Mouse (Mus musculus): ENCODE data around the gene Cux1.
"Not testable (repeated sequence)": the region's sequence is repeated elsewhere in the genome, so short reads cannot be mapped to it uniquely, and the experiment has no call there.

The Cux1 gene

GRCm38 (mm10) chr5:136470985-136471735 is 96.1 kb downstream of the Cux1 start:
- not testable (repeated sequence) for DNase-seq (ENCODE audit: low spot score)

DNA sequence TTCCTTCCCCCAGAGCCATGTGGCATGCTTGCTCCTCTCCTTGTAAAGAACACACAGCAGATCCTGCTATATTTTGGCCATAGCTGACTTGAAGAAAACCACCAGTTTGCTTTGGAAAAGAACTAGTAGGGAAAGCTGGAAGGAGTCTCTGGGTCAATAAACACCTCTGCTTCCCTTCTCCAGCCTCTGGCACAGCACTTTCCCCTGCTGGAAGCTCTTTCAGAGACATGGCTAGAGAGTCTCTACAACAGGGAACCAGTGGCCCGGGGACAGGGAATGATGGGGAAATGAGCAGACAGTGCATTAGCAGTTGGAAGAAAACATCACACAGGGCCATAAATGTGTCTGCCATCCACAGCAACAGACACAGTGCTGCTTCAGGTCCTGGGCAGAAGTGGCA is 98.0 kb downstream of the Cux1 start:
- DNase-seq (ENCODE audit: low spot score): no peak

GRCm38 (mm10) chr5:136467360-136467999 is 99.8 kb downstream of the Cux1 start:
- peak; percentile 89 for DNase-seq (ENCODE audit: low spot score)

DNA sequence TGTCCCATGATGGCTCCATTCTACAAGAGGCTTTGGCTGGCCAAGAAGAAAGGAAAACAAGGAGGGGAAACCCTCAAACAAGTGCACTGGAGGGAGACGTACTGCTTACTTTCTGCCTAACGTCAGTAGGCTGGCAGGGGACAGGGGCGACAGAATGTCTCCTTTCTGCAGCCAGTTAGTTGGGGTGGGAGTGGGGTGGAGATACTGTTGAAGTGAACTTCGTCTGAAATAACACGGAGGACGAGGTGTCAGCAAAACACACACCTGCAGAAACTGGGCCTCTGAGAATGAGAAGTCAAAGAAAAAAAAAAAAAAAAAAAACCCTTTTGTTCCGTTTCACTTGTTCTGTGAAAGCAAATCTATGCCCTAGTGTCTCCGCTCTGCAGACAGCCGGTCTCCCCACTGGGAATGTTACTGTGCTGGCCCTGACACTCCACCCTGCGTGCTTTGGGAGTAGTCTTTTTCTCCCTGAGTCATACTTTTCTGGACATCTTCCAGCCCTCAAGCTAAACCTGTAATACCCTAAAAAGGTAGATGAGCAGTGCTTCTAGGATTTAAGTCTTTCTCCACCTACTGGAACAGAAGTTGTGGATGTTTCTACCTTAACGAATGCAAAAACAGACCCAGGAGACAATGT is 101.4 kb downstream of the Cux1 start:
- DNase-seq (ENCODE audit: low spot score): no peak

- DNase-seq (ENCODE audit: low spot score): no peak
Measured at GRCm38 (mm10) chr5:136465366-136465765, 101.9 kb downstream of the Cux1 start.

DNA sequence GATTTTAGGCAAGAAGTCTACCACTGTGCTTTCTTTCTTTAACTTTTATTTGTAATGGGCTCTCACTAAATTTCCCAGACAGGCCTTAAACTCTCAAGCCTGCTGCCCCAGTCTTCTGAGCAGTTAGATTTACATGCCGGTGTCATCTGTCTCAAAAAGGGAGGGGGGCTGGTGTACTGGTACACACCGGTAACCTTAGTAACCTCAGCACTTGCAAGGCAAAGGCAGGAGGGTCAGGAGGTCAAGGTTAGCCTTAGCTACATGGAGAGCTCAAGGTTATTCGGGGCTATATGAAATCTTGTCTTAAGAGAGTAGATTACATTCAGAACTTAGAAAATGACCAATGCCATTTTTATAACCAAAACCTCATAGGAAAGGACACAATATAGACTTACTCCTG is 102.4 kb downstream of the Cux1 start:
- peak; percentile 57 for DNase-seq (ENCODE audit: low spot score)

DNA sequence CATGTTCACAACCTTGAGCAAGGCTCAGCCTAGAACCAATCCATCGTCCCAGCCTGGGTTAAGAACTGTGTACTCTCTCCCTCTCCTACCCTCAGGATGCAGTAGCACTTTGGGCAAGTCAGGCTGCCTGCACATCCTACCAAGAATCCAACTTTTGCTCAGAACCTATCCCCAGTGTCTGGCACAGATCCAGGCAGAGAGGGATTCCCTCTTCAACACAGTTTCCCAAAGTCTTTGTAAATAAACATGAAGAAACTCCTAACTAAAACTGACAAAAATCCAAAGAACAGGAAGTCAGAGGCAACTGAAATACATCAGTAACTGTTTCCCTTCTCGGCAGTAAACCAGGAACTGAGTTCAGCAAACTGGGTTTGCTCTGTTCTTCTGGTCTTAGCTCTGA is 103.2 kb downstream of the Cux1 start:
- no peak for DNase-seq (ENCODE audit: low spot score)

DNA sequence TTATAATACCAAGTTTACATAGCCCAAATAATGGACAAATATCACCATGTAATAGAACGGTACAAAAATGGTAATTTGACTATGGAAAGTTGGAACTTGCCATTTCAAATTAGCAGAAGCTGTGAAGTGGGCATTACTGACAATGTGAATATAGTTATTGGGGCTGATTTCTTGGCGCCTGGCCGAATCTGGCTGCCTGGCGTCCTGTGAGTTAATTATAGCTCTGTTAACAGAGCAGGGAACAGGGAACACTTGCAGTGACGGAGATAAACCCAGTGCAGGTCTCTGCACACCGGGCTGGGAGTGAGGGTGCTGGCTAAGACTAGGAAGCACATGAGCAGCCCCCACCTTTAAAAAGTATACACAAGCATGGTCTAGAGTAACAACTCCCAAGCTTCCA is 104.7 kb downstream of the Cux1 start:
- DNase-seq (ENCODE audit: low spot score): no peak

- DNase-seq (ENCODE audit: low spot score): no peak
Measured at GRCm38 (mm10) chr5:136459901-136460300, 107.4 kb downstream of the Cux1 start.

- DNase-seq (ENCODE audit: low spot score): no peak
Measured at GRCm38 (mm10) chr5:136458893-136459499, 108.3 kb downstream of the Cux1 start.

GRCm38 (mm10) chr5:136458102-136458863 is 109.0 kb downstream of the Cux1 start:
- peak; percentile 54 for DNase-seq (ENCODE audit: low spot score)

GRCm38 (mm10) chr5:136456395-136456794 is 110.9 kb downstream of the Cux1 start:
- no peak for DNase-seq (ENCODE audit: low spot score)

DNA sequence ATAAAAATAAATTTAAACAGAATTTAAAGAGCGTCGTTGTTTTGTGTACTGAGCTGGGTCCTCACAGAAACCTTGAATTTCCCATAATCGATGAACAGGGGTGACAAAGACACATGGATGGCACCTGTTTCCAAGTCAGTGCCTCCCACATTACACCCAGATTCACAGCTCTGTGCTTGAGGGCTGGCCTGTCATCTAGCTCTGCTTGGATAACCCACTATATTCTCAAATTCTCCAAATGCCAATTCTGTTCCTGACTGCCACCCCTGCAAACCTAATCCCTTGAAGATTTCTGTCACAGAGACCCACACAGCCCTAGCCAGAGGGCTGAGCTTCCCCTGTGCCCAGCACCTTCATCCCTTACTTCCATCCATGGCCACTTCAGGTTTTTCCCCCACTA is 114.6 kb downstream of the Cux1 start:
- DNase-seq (ENCODE audit: low spot score): no peak

DNA sequence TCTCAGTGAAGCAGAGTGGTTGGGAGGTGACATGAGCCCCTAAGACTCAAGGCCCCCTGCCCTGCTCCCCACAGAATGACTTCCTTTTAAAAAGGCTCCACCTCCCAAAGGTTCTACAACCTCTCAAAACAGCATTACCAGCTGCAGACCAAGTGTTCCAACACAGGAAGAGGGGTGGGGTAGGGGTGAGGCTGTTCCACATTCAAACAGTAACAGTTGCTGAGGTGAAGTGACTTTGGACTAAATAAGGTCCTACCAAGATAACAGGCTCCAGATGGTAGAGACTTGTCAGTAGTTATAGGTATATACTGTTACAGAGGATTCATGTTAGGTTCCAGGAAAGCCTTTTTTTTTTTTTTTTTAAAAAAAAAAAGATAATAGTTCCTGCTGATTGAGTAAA is 117.5 kb downstream of the Cux1 start:
- DNase-seq (ENCODE audit: low spot score): no peak

DNA sequence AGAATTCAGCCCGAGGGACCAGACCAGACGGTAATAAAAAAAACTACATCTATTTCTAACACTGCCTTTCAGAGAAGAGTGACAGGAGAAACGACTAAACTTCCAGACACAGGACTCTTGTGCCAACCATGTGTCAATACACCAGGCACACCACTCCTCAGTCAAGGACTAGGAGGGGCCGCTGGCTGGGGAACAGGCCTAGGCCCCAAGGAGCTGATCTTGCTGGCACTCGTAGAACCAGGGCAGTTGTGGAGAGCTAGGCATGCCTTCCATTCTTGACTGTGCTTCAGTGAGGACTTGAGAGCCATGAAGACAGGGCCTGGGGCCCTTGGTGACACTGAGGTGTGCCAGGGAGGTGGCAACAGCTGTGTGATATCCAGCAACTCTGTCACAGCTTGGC is 121.3 kb downstream of the Cux1 start:
- no peak for DNase-seq (ENCODE audit: low spot score)

DNA sequence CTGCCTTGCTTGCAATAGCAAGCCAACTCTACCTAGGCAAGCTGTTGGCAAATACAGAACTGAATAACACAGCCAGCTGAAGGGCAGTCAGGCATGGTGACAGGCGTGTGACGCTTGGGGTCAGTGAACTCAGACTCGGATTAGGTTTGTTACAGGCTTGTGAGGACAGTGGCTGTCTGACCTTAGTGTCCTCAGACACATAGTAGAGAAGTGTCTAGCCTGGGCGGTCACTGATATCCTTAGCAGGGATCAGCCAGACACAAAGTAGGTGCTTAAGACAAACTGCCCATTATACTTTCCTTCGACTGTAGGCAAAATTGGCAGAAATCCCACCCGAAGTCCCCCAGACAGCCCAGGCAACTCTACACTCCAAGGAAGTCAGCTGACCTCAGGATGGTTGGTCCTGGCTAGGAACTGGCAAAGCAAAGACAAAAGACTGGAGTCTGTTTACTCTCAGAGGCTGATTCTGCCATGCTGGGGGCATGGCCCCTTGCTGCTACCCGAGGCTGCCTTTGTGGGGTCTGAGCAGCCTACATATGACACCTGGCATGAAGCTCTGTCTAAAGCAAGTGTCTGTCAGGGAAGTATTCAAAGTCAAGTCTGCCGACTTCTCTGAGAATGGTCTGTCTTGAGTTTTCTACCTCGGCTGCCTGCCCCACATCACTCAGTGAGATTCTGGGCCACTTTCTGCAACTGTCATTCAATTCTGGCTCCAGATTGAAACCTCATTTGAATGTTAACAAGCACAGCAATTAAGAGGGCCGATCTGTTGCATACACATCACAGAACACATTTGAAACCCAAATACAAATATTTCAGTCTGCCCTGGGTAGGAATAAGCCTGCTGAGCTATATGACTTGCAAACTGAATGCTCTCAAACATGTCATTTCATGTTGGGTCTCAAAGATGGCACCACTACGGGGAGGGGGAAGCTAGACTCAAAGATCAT is 124.8 kb downstream of the Cux1 start:
- no peak for DNase-seq (ENCODE audit: low spot score)

- no peak for DNase-seq (ENCODE audit: low spot score)
Measured at GRCm38 (mm10) chr5:136429647-136430046, 137.6 kb downstream of the Cux1 start.

- peak; percentile 15 for DNase-seq (ENCODE audit: low spot score)
Measured at GRCm38 (mm10) chr5:136428498-136429060, 138.7 kb downstream of the Cux1 start.

GRCm38 (mm10) chr5:136427772-136428497 is 139.4 kb downstream of the Cux1 start:
- no peak for DNase-seq (ENCODE audit: low spot score)

All from embryo, embryonic 10 days (tissue).